In genomic region chr13:67060161-67060785, GRCm38 (mm10) we compare ENCODE assay signal across 8 mouse cellular contexts. TPM values are rescaled to one million over a fixed set of nuclear protein-coding genes. Genes with fewer than 3 reads are reported as not detected.
A peak's percentile ranks its signal among the peaks of the same experiment; 100 is the strongest.
DNase-seq lines count a peak whose midpoint lies in the region; ATAC-seq and TF ChIP-seq lines count a peak whose summit lies in the region.

No protein-coding gene starts in this region.

- H3K9me3 ChIP-seq in neural tube, embryonic 11.5 days (ENCODE audit: control insufficient read depth, low read length) = no peaks in the 10 kb centered on the region; the same call in 1 of the 2 replicates
- peaks cover 9% of the 10 kb centered on the region for H3K9me3 ChIP-seq in hindbrain, embryonic 13.5 days
- no peaks in the 10 kb centered on the region for H3K9me3 ChIP-seq in stomach, postnatal 0 days (ENCODE audit: control insufficient read depth, low read length)

- TF ChIP-seq EP300 in stomach, postnatal 0 days (optimal IDR thresholded peaks at IDR 0.05) = no peak

- no peaks in the 10 kb centered on the region for H3K36me3 ChIP-seq in neural tube, embryonic 11.5 days (ENCODE audit: control insufficient read depth, insufficient read depth, low read length)
- H3K36me3 ChIP-seq in hindbrain, embryonic 13.5 days = peaks cover under 1% of the 10 kb centered on the region; the same call in 1 of the 2 replicates
- H3K36me3 ChIP-seq in stomach, postnatal 0 days (ENCODE audit: control insufficient read depth, insufficient read depth, low read length) = no peaks in the 10 kb centered on the region

- H3K9ac ChIP-seq in neural tube, embryonic 11.5 days (ENCODE audit: low read length) = peak overlapping the region; percentile 60
- peak overlapping the region; percentile 83 for H3K9ac ChIP-seq in hindbrain, embryonic 13.5 days
- H3K9ac ChIP-seq in stomach, postnatal 0 days (ENCODE audit: low read length) = peak overlapping the region; percentile 52

- 0 out of 2 replicates have a peak, but pooled peaks have one; percentile 17 for ATAC-seq in neural tube, embryonic 11.5 days (ENCODE audit: insufficient read depth, low FRiP score, low TSS enrichment)
- peak; percentile 70 for ATAC-seq in hindbrain, embryonic 13.5 days (ENCODE audit: low FRiP score)
- ATAC-seq in stomach, postnatal 0 days (ENCODE audit: low FRiP score, low TSS enrichment) = peak; percentile 22

- peak overlapping the region; percentile 51 for H3K4me2 ChIP-seq in neural tube, embryonic 11.5 days (ENCODE audit: low read depth)
- H3K4me2 ChIP-seq in hindbrain, embryonic 13.5 days = peak overlapping the region; percentile 76
- H3K4me2 ChIP-seq in stomach, postnatal 0 days (replicated peaks; ENCODE audit: low read depth) = peak overlapping the region; percentile 73

- peaks cover 3% of the 10 kb centered on the region; the same call in 1 of the 2 replicates for H3K4me1 ChIP-seq in neural tube, embryonic 11.5 days (ENCODE audit: control insufficient read depth, insufficient read depth, low read length)
- peaks cover 6% of the 10 kb centered on the region for H3K4me1 ChIP-seq in hindbrain, embryonic 13.5 days (replicated peaks)
- no peaks in the 10 kb centered on the region for H3K4me1 ChIP-seq in stomach, postnatal 0 days (replicated peaks; ENCODE audit: control insufficient read depth, insufficient read depth)

- H3K27ac ChIP-seq in neural tube, embryonic 11.5 days (ENCODE audit: low read depth, low read length) = no peak overlapping the region
- peak overlapping the region; percentile 78 for H3K27ac ChIP-seq in hindbrain, embryonic 13.5 days
- H3K27ac ChIP-seq in stomach, postnatal 0 days (replicated peaks) = peak overlapping the region; percentile 78

- no peaks in the 10 kb centered on the region for H3K27me3 ChIP-seq in neural tube, embryonic 11.5 days (ENCODE audit: control insufficient read depth, insufficient read depth, low read length)
- no peaks in the 10 kb centered on the region for H3K27me3 ChIP-seq in hindbrain, embryonic 13.5 days
- no peaks in the 10 kb centered on the region for H3K27me3 ChIP-seq in stomach, postnatal 0 days (ENCODE audit: control insufficient read depth, insufficient read depth, low read length)

- TF ChIP-seq CTCF in stomach, postnatal 0 days (IDR thresholded peaks at IDR 0.05; ENCODE audit: low read depth) = no peak

- WGBS in neural tube, embryonic 11.5 days = 2% methylated on average over 12 of the region's 12 CpGs
- WGBS in hindbrain, embryonic 13.5 days = 5% methylated on average over 12 of the region's 12 CpGs
- WGBS in stomach, postnatal 0 days = 2% methylated on average over 12 of the region's 12 CpGs

- H3K4me3 ChIP-seq in neural tube, embryonic 11.5 days (ENCODE audit: low read depth, low read length) = peak overlapping the region; percentile 64
- H3K4me3 ChIP-seq in hindbrain, embryonic 13.5 days = peak overlapping the region; percentile 73
- H3K4me3 ChIP-seq in stomach, postnatal 0 days (ENCODE audit: low read depth, low read length) = peak overlapping the region; percentile 54

- no peak for DNase-seq in neural tube, embryonic 11.5 days (ENCODE audit: low spot score)
- no peak for DNase-seq in neural tube, embryonic 10.5 days (ENCODE audit: extremely low spot score, low spot score)
- peak; percentile 17 for DNase-seq in c-Kit-negative CD71-positive TER-119-positive erythroid progenitor cells, embryonic 14.5 days (ENCODE audit: low read depth, low spot score)
- peak; percentile 16 for DNase-seq in lung, postnatal 25 days (ENCODE audit: low spot score)
- DNase-seq in stomach, postnatal 0 days (ENCODE audit: low spot score) = no peak
- DNase-seq in thymus, postnatal 4 days = no peak
- DNase-seq in adrenal gland, adult 2 months = no peak

RNA-seq across cellular contexts. Expression of gene Zfp712, which starts 0.7 kb away (rescaled TPM):
- polyA plus RNA-seq in neural tube, embryonic 11.5 days (2014; fragmentation: Nextera tagmentation; extraction: Ambion mirVana) = 5.2 and 7.2 TPM in 2 replicates
- polyA plus RNA-seq in hindbrain, embryonic 13.5 days (2015; fragmentation: Nextera tagmentation; extraction: Ambion mirVana) = 5.4 and 6.8 TPM in 2 replicates
- 1.1 and 1.2 TPM in 2 replicates for polyA plus RNA-seq in stomach, postnatal 0 days (2015; fragmentation: Nextera tagmentation; extraction: Ambion mirVana)
- total RNA-seq in adrenal gland, adult 2 months (2021) = 1 to 10 TPM; 2.0 to 2.2 TPM
- polyA plus RNA-seq in adrenal gland, adult 2 months (2012; rRNA removed) = 0.02 and 0.04 TPM in 2 replicates

RNA-seq across cellular contexts. Expression of gene Zfp708, which starts 37.5 kb away (rescaled TPM):
- polyA plus RNA-seq in neural tube, embryonic 11.5 days (2014; fragmentation: Nextera tagmentation; extraction: Ambion mirVana) = 7.5 and 8.2 TPM in 2 replicates
- 8.7 and 9.8 TPM in 2 replicates for polyA plus RNA-seq in hindbrain, embryonic 13.5 days (2015; fragmentation: Nextera tagmentation; extraction: Ambion mirVana)
- 1.8 and 2.3 TPM in 2 replicates for polyA plus RNA-seq in stomach, postnatal 0 days (2015; fragmentation: Nextera tagmentation; extraction: Ambion mirVana)
- under 1 TPM; 0.29 to 0.79 TPM for total RNA-seq in adrenal gland, adult 2 months (2021)
- not detected in 2 replicates for polyA plus RNA-seq in adrenal gland, adult 2 months (2012; rRNA removed)

RNA-seq across cellular contexts. Expression of gene Gm28557, which starts 48.1 kb away (rescaled TPM):
- 2.0 and 2.5 TPM in 2 replicates for polyA plus RNA-seq in neural tube, embryonic 11.5 days (2014; fragmentation: Nextera tagmentation; extraction: Ambion mirVana)
- 1.4 and 1.7 TPM in 2 replicates for polyA plus RNA-seq in hindbrain, embryonic 13.5 days (2015; fragmentation: Nextera tagmentation; extraction: Ambion mirVana)
- polyA plus RNA-seq in stomach, postnatal 0 days (2015; fragmentation: Nextera tagmentation; extraction: Ambion mirVana) = 1.1 and 1.3 TPM in 2 replicates
- total RNA-seq in adrenal gland, adult 2 months (2021) = 1 to 10 TPM; 6.2 to 7.2 TPM
- 0.67 and 0.73 TPM in 2 replicates for polyA plus RNA-seq in adrenal gland, adult 2 months (2012; rRNA removed)

RNA-seq across cellular contexts. Expression of gene Rslcan18, which starts 55.8 kb away (rescaled TPM):
- polyA plus RNA-seq in neural tube, embryonic 11.5 days (2014; fragmentation: Nextera tagmentation; extraction: Ambion mirVana) = 0.12 and 0.29 TPM in 2 replicates
- 0.10 TPM in 1 of 2 replicates, not detected in the other for polyA plus RNA-seq in hindbrain, embryonic 13.5 days (2015; fragmentation: Nextera tagmentation; extraction: Ambion mirVana)
- polyA plus RNA-seq in stomach, postnatal 0 days (2015; fragmentation: Nextera tagmentation; extraction: Ambion mirVana) = 0.06 and 0.10 TPM in 2 replicates
- 1 to 10 TPM in 1 of 2 experiments, under 1 TPM in 1; 0.52 to 2.0 TPM for total RNA-seq in adrenal gland, adult 2 months (2021)
- polyA plus RNA-seq in adrenal gland, adult 2 months (2012; rRNA removed) = 0.04 and 0.06 TPM in 2 replicates

Comparison
In these comparisons a context has a peak if more than half of its experiments do, and no peak if none do; other contexts are left out.
1. ATAC-seq: peak in every context shown above with its lines; median percentile 70 in hindbrain, embryonic 13.5 days; 22 in stomach, postnatal 0 days; 17 in neural tube, embryonic 11.5 days.
2. DNase-seq: peak in c-Kit-negative CD71-positive TER-119-positive erythroid progenitor cells, embryonic 14.5 days (single experiment) and lung, postnatal 25 days (single experiment); none in neural tube, embryonic 11.5 days (single experiment), neural tube, embryonic 10.5 days (single experiment), stomach, postnatal 0 days (single experiment), thymus, postnatal 4 days (single experiment) and adrenal gland, adult 2 months (single experiment).
3. Peak in every context shown above with its lines, with median percentiles within 50 percentile points of each other: H3K4me2 ChIP-seq, H3K4me3 ChIP-seq and H3K9ac ChIP-seq.